ENCODE assay signal across 14 mouse cellular contexts in the genomic region with DNA sequence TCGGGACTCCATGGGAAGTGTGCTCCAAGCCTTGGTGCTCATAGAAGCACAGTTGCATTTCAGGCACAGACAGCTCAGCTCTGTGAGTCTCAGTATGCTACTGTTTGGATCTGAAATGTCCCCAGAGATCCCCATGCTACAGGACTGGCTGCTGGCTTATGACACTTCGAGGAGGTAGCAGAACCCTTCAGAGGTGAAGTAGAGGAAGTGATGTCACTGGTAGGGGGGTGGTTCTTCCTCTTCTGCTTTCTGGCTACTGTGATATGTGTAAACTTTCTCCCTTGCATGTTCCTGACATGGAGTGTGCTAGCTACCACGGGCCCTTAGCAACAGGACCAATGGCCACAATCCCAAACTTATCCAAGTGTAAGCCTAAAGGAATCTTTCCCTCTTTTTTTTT.
DNase-seq lines count a peak whose midpoint lies in the region; ATAC-seq lines count a peak whose summit lies in the region.
"Had no signal": no experiment of that assay in that cellular context is flagged by ENCODE, and none has a peak within 500 bp of the region (broad histone marks: within the 10 kb centered on the region; RNA-seq: fewer than 3 reads in every experiment).

No protein-coding gene starts in this region.

- intact Hi-C loops in gastrocnemius, postnatal 36 days (cut with DNase I) = no loop called here

- H3K4me2 ChIP-seq in liver, embryonic 11.5 days = no peak overlapping the region

- no peaks in the 10 kb centered on the region for H3K9me3 ChIP-seq in liver, embryonic 11.5 days (ENCODE audit: control insufficient read depth, low read length)
- H3K9me3 ChIP-seq: midbrain, embryonic 10.5 days had no signal

- H3K4me3 ChIP-seq in liver, embryonic 11.5 days (ENCODE audit: low read depth, low read length) = no peak overlapping the region
- H3K4me3 ChIP-seq: heart, adult 2 months; midbrain, embryonic 10.5 days had no signal

- no peak for ATAC-seq in liver, embryonic 11.5 days (replicated peaks; ENCODE audit: low FRiP score)
- ATAC-seq in neutrophil, adult 5-6 weeks (ENCODE audit: extremely low read depth, insufficient number of reproducible peaks, low FRiP score, poor library complexity, severe bottlenecking) = peak; percentile 95
- ATAC-seq: inflammation-experienced regulatory T-cells, adult 6 months had no signal

- H3K27ac ChIP-seq in liver, embryonic 11.5 days (ENCODE audit: low read depth, low read length) = no peak overlapping the region
- H3K27ac ChIP-seq: heart, adult 2 months; kidney, postnatal 0 days; midbrain, embryonic 10.5 days had no signal

- 59% methylated on average over 3 of the region's 3 CpGs for WGBS in liver, embryonic 11.5 days

- peaks cover 10% of the 10 kb centered on the region for H3K4me1 ChIP-seq in liver, embryonic 11.5 days (replicated peaks; ENCODE audit: control insufficient read depth, insufficient read depth, low read length)

- DNase-seq in heart, adult 11 months = peak; percentile 65
- no peak for DNase-seq in heart, adult 18-20 months
- DNase-seq in spleen, postnatal 36 days (ENCODE audit: low spot score in 2 of 2) = peak; percentile 66 to 73
- DNase-seq in spleen, postnatal 14 days (ENCODE audit: low spot score in 2 of 2) = no peak
- DNase-seq in liver, embryonic 11.5 days (ENCODE audit: low spot score) = peak; percentile 23
- no peak for DNase-seq in layer of hippocampus, postnatal 36 days
- DNase-seq in gastrocnemius, postnatal 36 days = no peak
- DNase-seq: cerebellum, adult 2 months; heart, adult 2 months; heart, postnatal 14 days had no signal

- H3K36me3 ChIP-seq in liver, embryonic 11.5 days (ENCODE audit: control insufficient read depth, insufficient read depth, low read length) = no peaks in the 10 kb centered on the region
- H3K36me3 ChIP-seq: midbrain, embryonic 10.5 days had no signal

- no peaks in the 10 kb centered on the region for H3K27me3 ChIP-seq in liver, embryonic 11.5 days (replicated peaks; ENCODE audit: control insufficient read depth, insufficient read depth, low read length)

- no peak overlapping the region for H3K9ac ChIP-seq in liver, embryonic 11.5 days (ENCODE audit: low read depth, low read length)

Comparison
In these comparisons a context has a peak if more than half of its experiments do, and no peak if none do; other contexts are left out.
1. DNase-seq: peak in heart, adult 11 months (single experiment), spleen, postnatal 36 days (2 of 2) and liver, embryonic 11.5 days (single experiment); none in heart, adult 18-20 months (0 of 2), spleen, postnatal 14 days (0 of 2), layer of hippocampus, postnatal 36 days (0 of 2) and gastrocnemius, postnatal 36 days (0 of 2).